Mouse (Mus musculus): ENCODE results near the gene Grik2.

DNA sequence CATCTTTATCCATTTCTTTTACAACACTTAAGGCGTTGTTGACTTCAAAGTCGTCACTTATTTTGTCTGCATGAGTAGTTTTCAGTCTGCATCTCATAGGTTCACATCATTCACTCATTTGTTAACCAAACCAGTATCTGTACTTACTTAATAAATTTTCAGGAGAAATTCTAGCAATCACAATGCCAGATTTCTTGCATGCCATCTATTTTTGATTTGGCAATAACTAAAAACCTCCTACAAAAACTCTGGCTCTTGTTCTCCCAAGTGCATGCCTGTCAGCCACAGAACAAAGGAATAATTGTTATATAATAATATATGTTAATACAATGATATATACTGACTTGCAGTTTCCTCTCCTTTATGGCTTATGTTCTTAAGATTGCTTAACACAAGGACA, 331.8 kb downstream of the Grik2 start:
- no peak for TF ChIP-seq EP300 (IDR thresholded peaks at IDR 0.05; ENCODE audit: low read depth in 1 of 2, low read length in 2 of 2)
- no peak for TF ChIP-seq TCF12 (IDR thresholded peaks at IDR 0.05; ENCODE audit: low read depth, low read length)
- TF ChIP-seq ZC3H11A (IDR thresholded peaks at IDR 0.05; ENCODE audit: low read depth, low read length): no peak
- TF ChIP-seq POLR2A (IDR thresholded peaks at IDR 0.05; ENCODE audit: control insufficient read depth in 1 of 2, insufficient read depth in 1 of 2, low read depth in 1 of 2, low read length in 2 of 2, poor library complexity in 1 of 2): no peak
- TF ChIP-seq CTCF (IDR thresholded peaks at IDR 0.05 in 2 of 3, conservative IDR thresholded peaks at IDR 0.05 in 1 of 3; ENCODE audit: control insufficient read depth in 1 of 3, insufficient read depth in 1 of 3, low read depth in 2 of 3, low read length in 3 of 3, poor library complexity in 1 of 3, severe bottlenecking in 1 of 3): no peak
- TF ChIP-seq USF1 (IDR thresholded peaks at IDR 0.05; ENCODE audit: low read depth, low read length): no peak
- no peak for TF ChIP-seq SMC3 (IDR thresholded peaks at IDR 0.05; ENCODE audit: low read depth, low read length)
- TF ChIP-seq ELF1 (IDR thresholded peaks at IDR 0.05; ENCODE audit: low read depth, low read length): no peak
- TF ChIP-seq E2F4 (IDR thresholded peaks at IDR 0.05; ENCODE audit: borderline replicate concordance, low read depth, low read length): no peak
- no peak for TF ChIP-seq TAL1 (IDR thresholded peaks at IDR 0.05; ENCODE audit: low read length)

All from MEL (cell line).